Mouse (Mus musculus) spleen, adult 2 months (tissue): ENCODE results near the gene Gga1.

ENCODE experiments used
- CTCF ChIP-seq: fragments of 200-500 bp; IDR thresholded peaks from 2 replicates; pipeline ENCODE4 v1.5.1; 2011; ENCODE audit warnings: mild to moderate bottlenecking, inconsistent platforms; ENCODE audit not compliant: insufficient read depth, insufficient read length, insufficient replicate concordance; ENCODE audit errors: extremely low read depth
- POLR2A ChIP-seq: fragments of 200-500 bp; IDR thresholded peaks from 2 replicates; pipeline ENCODE4 v1.6.1; 2011; ENCODE audit warnings: low read depth, low read length, inconsistent platforms

GRCm38 (mm10) chr15:78830742-78831719 is 46.0 kb upstream of the Gga1 start:
- TF ChIP-seq POLR2A: no peak
- no peak for TF ChIP-seq CTCF
